Mouse (Mus musculus) natural killer cell, adult 2 months (primary cell): ENCODE measurements around the gene Slc6a16.

Source experiments
- DNase-seq, 2 experiments: peaks; one replicate each; pipeline ENCODE4 v3.0.0; 2022; ENCODE audit warnings: low spot score in 2 of 2

Gene Slc6a16

GRCm38 (mm10) chr7:45312686-45313453 is 72.0 kb downstream of the Slc6a16 start:
- DNase-seq = no peak

GRCm38 (mm10) chr7:45313495-45313894 is 72.6 kb downstream of the Slc6a16 start:
- DNase-seq = no peak

GRCm38 (mm10) chr7:45315182-45315701 is 74.4 kb downstream of the Slc6a16 start:
- DNase-seq = no peak

GRCm38 (mm10) chr7:45316536-45316935 is 75.7 kb downstream of the Slc6a16 start:
- no peak for DNase-seq

- DNase-seq = no peak
Observed at GRCm38 (mm10) chr7:45322245-45322644, 81.4 kb downstream of the Slc6a16 start.
